Mouse (Mus musculus): ENCODE results near the gene Dmac2. TPM values are rescaled to one million over a fixed set of nuclear protein-coding genes. Genes with fewer than 3 reads are reported as not detected.

The Dmac2 gene
- polyA plus RNA-seq, 1 experiment from 2014 or later: 48.9 TPM

DNA sequence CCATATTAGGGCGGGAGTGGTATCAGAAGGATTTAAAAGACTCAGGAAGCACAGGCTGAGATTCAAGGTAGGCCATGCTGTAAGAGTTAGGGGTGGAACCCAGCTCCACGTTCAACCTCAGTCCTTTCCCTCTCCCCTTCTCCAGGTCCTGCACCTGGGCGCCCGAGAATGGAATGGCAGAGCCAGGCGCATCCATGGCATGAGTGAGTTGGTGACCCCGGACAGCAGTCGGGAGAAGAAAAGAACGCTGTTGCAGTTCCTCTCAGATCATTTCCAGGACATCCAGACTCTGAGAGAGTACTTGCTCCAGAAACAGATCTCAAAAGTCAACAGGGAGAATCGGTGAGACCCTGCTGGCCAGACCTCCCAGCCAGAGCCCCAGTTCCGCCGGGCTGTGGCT lies 1.5 kb downstream of the Dmac2 start:
- Histone ChIP-seq H3K9me3 (no peaks in the 10 kb centered on the region), H3K27ac (no peak overlapping the region), H3K27me3 (ENCODE audit: insufficient read depth, poor library complexity, severe bottlenecking) (no peaks in the 10 kb centered on the region), H3K4me3 (no peak overlapping the region), H3K4me1 (peaks cover 17% of the 10 kb centered on the region), H3K36me3 (peaks cover 47% of the 10 kb centered on the region)
- DNase-seq (ENCODE audit: low spot score): peak; percentile 31
- WGBS: 89% methylated on average over 11 of the region's 11 CpGs

DNA sequence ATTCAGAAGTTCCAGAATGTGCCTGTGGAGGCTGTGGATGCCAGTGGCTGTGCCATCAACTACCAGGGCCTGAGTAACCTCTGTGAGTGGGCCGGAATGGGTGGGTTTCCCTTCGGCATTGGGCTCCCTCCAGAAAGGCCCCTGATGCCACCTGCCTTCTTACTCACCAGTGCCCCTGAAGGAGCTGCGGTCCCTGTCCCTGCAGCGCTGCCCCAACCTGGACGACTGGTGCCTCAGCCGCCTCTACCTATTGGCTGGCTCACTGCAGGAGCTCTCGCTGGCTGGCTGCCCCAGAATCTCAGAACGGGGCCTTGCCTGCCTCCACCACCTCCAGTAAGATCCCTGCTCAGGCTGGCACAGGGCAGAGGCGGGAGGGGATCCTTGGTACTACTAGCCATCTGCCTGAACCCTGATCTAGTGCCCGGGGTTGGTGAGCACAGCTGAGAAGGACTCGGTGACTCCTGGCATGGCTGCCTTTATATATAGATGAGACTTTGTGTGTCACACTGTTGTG lies 4.7 kb downstream of the Dmac2 start:
- 0 out of 2 replicates have a peak, but pooled peaks cover 4% of the 10 kb centered on the region for H3K27me3 ChIP-seq (ENCODE audit: insufficient read depth, poor library complexity, severe bottlenecking)
- WGBS: 89% methylated on average over 11 of the region's 11 CpGs
- peaks cover 47% of the 10 kb centered on the region for H3K4me1 ChIP-seq

DNA sequence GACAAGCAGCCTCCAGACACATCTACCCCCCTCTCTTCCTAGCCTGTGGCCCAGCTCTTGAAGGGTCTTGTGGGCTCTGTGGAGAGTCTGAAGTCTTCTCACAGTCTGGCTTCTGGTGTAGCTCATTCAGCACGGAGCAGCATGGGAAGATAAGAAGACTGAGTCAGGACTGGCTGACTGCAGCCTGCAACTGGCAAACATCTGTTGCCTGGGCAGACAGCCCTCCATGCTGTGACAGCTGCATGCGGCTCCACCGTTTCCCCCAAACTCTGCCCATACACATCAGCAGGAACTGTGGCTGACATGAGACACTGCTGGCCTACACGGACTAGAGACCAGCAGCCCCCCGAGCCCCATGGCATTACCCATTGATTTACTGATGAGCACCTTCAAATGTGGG lies 5.6 kb downstream of the Dmac2 start:
- H3K27me3 ChIP-seq (ENCODE audit: insufficient read depth, poor library complexity, severe bottlenecking): 0 out of 2 replicates have a peak, but pooled peaks cover 9% of the 10 kb centered on the region
- WGBS: 41% methylated on average over 5 of the region's 5 CpGs
- DNase-seq (ENCODE audit: low spot score): no peak
- H3K4me3 ChIP-seq: no peak overlapping the region
- H3K36me3 ChIP-seq: peaks cover 56% of the 10 kb centered on the region
- no peaks in the 10 kb centered on the region for H3K9me3 ChIP-seq
- H3K27ac ChIP-seq: 0 out of 2 replicates have a peak overlapping the region, but pooled peaks have one; percentile 26
- H3K4me1 ChIP-seq: peaks cover 46% of the 10 kb centered on the region

More for the DNA sequence above, 4.7 kb downstream of the Dmac2 start:
- Histone ChIP-seq H3K36me3 (peaks cover 48% of the 10 kb centered on the region), H3K9me3 (no peaks in the 10 kb centered on the region), H3K27ac (no peak overlapping the region), H3K4me3 (no peak overlapping the region)
- DNase-seq (ENCODE audit: low spot score): no peak

DNA sequence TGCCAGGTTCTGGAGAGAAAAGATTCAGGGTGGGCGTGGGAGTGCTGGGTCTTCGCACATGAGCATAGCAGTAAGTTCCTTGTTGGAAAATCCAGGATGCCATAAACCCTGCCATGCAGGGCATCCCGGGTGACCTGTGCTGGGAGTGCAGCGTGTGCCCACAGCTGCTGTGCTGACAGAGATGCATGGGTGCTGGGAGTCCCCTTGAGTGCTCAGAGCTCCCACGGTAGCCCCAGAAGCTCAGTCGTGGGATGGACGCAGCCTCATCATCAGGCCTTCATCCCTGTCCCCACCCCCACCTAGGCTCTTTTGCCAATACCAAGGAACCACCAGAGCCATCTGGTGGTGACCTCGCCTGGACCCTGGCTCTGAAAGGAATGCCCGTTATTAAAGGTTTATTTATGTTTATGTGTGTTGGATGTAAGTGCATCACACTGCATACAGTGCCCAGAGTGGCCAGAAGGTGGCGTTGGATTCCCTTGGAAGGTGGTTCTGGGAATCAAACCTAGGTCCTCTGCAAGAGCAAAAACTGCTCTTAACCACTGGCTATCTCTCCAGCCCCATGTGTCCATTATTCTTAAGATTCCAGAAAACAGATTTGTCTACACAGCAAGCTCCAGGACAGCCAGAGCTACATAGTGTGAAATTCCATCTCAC lies 6.5 kb downstream of the Dmac2 start:
- no peak overlapping the region for H3K27ac ChIP-seq
- WGBS: 75% methylated on average over 10 of the region's 10 CpGs
- H3K36me3 ChIP-seq: peaks cover 63% of the 10 kb centered on the region
- H3K4me3 ChIP-seq: no peak overlapping the region
- H3K4me1 ChIP-seq: peaks cover 41% of the 10 kb centered on the region
- DNase-seq (ENCODE audit: low spot score): no peak
- H3K27me3 ChIP-seq (ENCODE audit: insufficient read depth, poor library complexity, severe bottlenecking): 0 out of 2 replicates have a peak, but pooled peaks cover 9% of the 10 kb centered on the region
- no peaks in the 10 kb centered on the region for H3K9me3 ChIP-seq

DNA sequence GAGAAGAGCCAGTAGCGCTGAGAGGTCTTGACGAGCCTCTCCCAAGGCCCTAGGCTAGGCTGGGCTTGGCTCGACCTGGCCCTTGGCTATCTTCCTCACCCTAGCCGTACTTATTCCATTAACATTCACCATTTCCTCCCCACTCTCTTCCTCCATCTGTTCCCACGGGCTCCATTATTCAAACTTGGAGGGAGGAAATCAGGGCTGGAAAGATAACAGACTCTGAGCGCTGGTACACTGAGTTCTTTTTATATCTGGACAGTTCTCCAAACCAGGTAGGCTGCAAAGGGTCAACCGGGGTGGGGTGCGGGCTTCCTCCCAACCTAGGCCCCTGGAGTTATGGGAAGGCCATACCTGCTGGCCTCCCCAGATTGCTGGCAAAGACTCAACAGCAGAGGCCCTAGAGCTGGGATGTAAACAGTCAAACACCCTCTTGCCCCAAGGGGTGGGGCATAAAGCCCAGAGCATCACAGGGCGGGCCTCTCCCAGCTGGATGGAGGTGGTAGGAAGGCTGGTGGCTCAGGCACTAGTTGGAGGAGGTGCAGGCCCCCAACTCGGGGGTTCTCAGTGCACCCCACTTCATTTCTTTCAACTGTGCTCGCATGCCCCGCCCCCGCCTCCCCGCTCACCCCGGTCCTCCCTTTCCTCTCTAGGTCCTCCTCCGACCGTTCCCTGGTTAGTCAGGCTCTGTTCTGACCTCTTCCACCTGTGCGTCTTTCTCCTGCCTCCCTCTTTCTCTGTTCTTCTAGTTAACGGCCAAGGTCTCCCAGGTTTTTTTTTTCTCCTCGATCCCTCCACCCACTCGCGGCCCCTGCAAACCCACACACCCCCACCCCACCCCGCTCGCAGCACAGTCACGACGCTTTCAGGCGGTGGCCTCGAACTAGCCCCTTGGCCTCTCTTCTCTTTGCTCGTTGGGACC lies 7.6 kb downstream of the Dmac2 start, which contains the start of gene B3gnt8:
Gene B3gnt8 (plus strand): TSS at position 146 of the 922 bp plus-strand sequence.
- DNase-seq (ENCODE audit: low spot score): no peak
- no peaks in the 10 kb centered on the region for H3K9me3 ChIP-seq
- WGBS: 9% methylated on average over 29 of the region's 29 CpGs
- H3K27ac ChIP-seq: peak within 1 kb of the TSS; percentile 74
- H3K27me3 ChIP-seq (ENCODE audit: insufficient read depth, poor library complexity, severe bottlenecking): 0 out of 2 replicates have a peak, but pooled peaks cover 9% of the 10 kb centered on the region
- peaks cover 59% of the 10 kb centered on the region for H3K36me3 ChIP-seq
- peaks cover 41% of the 10 kb centered on the region for H3K4me1 ChIP-seq
- peak within 1 kb of the TSS; percentile 63 for H3K4me3 ChIP-seq

DNA sequence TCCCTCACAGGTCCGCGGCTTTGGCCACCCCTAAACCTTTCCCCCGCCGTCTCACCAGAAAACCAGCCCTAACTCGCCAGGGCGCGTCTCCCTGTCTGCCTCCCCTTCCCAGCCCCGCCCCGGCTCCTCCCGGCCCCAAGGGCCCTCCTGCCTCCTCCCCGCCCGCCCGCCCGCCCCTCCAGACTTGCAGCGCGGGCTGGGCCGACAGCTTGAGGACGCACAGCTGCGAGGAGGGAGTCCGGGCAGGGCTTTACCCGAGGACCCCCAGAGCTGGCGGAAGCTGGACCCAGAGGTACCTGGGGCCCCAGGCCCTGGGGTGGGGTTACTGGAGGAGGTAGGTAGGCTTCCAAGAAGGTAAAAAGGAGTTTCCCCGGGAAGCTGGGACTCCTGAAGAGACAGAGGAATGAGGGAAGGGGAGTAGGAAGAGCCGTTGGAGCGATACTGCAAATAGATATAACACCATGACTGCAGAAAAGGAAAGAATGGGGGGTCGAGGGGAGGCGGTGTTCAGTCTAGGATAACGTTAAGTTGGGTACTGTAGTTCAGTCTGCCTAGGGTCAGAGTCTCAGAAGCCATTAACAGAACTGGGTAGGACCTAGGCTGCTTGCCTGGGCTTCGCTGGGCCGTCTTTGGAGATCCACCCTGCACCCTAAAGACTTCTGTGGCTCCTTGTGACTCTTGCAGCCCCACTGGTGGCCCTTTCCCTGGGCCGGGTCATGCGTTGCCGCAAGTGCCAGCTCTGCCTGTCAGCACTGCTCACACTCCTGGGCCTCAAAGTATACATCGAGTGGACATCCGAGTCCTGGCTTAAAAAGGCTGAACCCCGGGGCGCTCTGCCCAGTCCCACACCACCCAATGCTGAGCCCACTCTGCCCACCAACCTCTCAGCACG lies 8.5 kb downstream of the Dmac2 start:
- WGBS: 12% methylated on average over 38 of the region's 38 CpGs
- peaks cover 41% of the 10 kb centered on the region for H3K4me1 ChIP-seq

GRCm38 (mm10) chr7:25628323-25628620 lies 9.1 kb downstream of the Dmac2 start:
- Histone ChIP-seq H3K27me3 (ENCODE audit: insufficient read depth, poor library complexity, severe bottlenecking) (0 out of 2 replicates have a peak, but pooled peaks cover 9% of the 10 kb centered on the region), H3K27ac (peak overlapping the region; percentile 74), H3K4me1 (peaks cover 43% of the 10 kb centered on the region), H3K9me3 (no peaks in the 10 kb centered on the region), H3K4me3 (peak overlapping the region; percentile 63), H3K36me3 (peaks cover 60% of the 10 kb centered on the region)
- DNase-seq (ENCODE audit: low spot score): no peak
- 45% methylated on average over 8 of the region's 8 CpGs for WGBS

More for the DNA sequence above, 8.5 kb downstream of the Dmac2 start:
- Histone ChIP-seq H3K27me3 (ENCODE audit: insufficient read depth, poor library complexity, severe bottlenecking) (0 out of 2 replicates have a peak, but pooled peaks cover 9% of the 10 kb centered on the region), H3K27ac (peak overlapping the region; percentile 74), H3K9me3 (no peaks in the 10 kb centered on the region), H3K4me3 (peak overlapping the region; percentile 63), H3K36me3 (peaks cover 58% of the 10 kb centered on the region)
- peak; percentile 87 for DNase-seq (ENCODE audit: low spot score)

GRCm38 (mm10) chr7:25632679-25633078 lies 13.5 kb downstream of the Dmac2 start:
- Histone ChIP-seq H3K9me3 (no peaks in the 10 kb centered on the region), H3K27me3 (ENCODE audit: insufficient read depth, poor library complexity, severe bottlenecking) (0 out of 2 replicates have a peak, but pooled peaks cover 9% of the 10 kb centered on the region), H3K4me1 (peaks cover 35% of the 10 kb centered on the region), H3K36me3 (peaks cover 46% of the 10 kb centered on the region), H3K27ac (no peak overlapping the region), H3K4me3 (no peak overlapping the region)
- 85% methylated on average over 5 of the region's 5 CpGs for WGBS
- no peak for DNase-seq (ENCODE audit: low spot score)

DNA sequence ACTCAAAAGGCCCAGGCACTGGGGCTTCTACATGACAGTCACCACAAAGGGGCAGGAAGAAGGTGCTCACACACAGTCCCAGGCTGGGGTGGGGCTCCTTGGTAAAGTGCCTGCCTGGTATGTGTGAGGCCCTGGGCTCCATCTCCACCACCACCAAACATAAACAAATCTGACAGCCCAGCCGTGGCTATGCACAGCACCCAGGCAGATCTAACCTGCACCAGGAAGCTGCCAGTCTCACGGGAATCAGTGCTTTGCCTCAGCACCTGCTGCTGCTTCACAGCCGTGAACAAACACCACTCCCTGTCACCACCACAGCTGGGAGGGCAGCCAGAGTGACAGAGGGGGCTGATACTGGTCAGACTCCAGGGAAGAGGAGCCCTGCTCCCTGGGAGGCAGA lies 17.2 kb downstream of the Dmac2 start:
- Histone ChIP-seq H3K4me3 (no peak overlapping the region), H3K36me3 (peaks cover 32% of the 10 kb centered on the region), H3K4me1 (peaks cover 36% of the 10 kb centered on the region), H3K27me3 (ENCODE audit: insufficient read depth, poor library complexity, severe bottlenecking) (no peaks in the 10 kb centered on the region), H3K9me3 (no peaks in the 10 kb centered on the region), H3K27ac (no peak overlapping the region)
- WGBS: 35% methylated on average over 3 of the region's 3 CpGs
- DNase-seq (ENCODE audit: low spot score): no peak

DNA sequence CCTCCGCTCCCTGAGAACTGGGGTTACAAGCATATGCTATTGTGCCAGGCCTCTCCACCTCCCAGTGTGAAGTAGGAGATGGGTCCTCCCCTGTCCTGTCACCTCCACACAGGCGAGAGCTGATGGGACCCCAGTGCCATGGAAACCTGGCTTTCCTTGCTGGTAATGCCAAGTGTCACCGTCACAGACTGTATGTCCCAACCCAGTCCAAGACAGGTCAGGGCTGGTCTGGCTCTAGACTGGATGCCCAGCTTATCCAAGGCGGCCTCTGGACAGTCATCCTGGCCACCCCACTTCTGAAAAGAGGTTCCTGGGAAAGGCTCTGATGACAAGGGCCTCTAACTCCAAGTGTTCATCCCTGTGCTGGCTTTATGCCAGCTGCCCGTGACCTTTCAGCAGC lies 17.9 kb downstream of the Dmac2 start:
- 80% methylated on average over 5 of the region's 5 CpGs for WGBS
- Histone ChIP-seq H3K27ac (no peak overlapping the region), H3K36me3 (peaks cover 34% of the 10 kb centered on the region), H3K9me3 (no peaks in the 10 kb centered on the region), H3K4me1 (peaks cover 36% of the 10 kb centered on the region), H3K27me3 (ENCODE audit: insufficient read depth, poor library complexity, severe bottlenecking) (no peaks in the 10 kb centered on the region), H3K4me3 (no peak overlapping the region)
- no peak for DNase-seq (ENCODE audit: low spot score)

GRCm38 (mm10) chr7:25639754-25640153 lies 20.5 kb downstream of the Dmac2 start:
- no peak for DNase-seq (ENCODE audit: low spot score)
- Histone ChIP-seq H3K4me3 (no peak overlapping the region), H3K27ac (no peak overlapping the region), H3K9me3 (no peaks in the 10 kb centered on the region), H3K36me3 (peaks cover 21% of the 10 kb centered on the region), H3K27me3 (ENCODE audit: insufficient read depth, poor library complexity, severe bottlenecking) (no peaks in the 10 kb centered on the region), H3K4me1 (peaks cover 31% of the 10 kb centered on the region)
- 91% methylated on average over 4 of the region's 4 CpGs for WGBS

DNA sequence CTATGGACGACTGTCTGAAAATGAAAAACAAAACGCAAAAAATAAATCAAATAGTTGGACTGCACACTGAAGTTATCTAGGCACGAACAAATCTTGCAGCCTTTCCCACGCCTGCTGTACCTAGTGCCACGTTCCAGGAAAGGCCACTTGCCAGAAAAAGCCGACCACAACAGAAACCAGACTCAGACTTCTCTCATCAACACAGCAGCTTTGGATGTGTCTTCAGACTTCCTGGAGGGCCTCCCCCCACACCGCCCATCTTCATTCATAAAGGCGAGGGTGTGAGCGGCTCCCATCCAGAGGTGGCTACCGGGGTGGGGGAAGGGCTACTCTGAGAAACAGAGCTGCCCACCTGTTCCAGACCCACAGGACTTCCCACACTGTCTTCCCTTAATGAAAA lies 24.9 kb downstream of the Dmac2 start:
- Histone ChIP-seq H3K27ac (no peak overlapping the region), H3K9me3 (no peaks in the 10 kb centered on the region), H3K36me3 (0 out of 2 replicates have a peak, but pooled peaks cover 9% of the 10 kb centered on the region), H3K4me1 (peaks cover 1% of the 10 kb centered on the region), H3K27me3 (ENCODE audit: insufficient read depth, poor library complexity, severe bottlenecking) (no peaks in the 10 kb centered on the region), H3K4me3 (no peak overlapping the region)
- no peak for DNase-seq (ENCODE audit: low spot score)
- 71% methylated on average over 10 of the region's 10 CpGs for WGBS
